Mouse (Mus musculus) E14TG2a.4 (cell line): ENCODE data around the gene Timm8a2.

ENCODE experiments used
- CTCF ChIP-seq: conservative IDR thresholded peaks from 2 replicates; pipeline ENCODE4 v1.5.1; 2014; ENCODE audit warnings: low read length
- NANOG ChIP-seq: IDR thresholded peaks from 2 replicates; pipeline ENCODE4 v1.6.1; 2014; ENCODE audit warnings: borderline replicate concordance, low read length, mixed read lengths

GRCm38 (mm10) chr14:122062411-122063090 is 28.1 kb downstream of the Timm8a2 start:
- TF ChIP-seq NANOG (no peak), CTCF (no peak)
